Mouse (Mus musculus): Measurements from ENCODE around the gene Lif. TPM values are rescaled to one million over a fixed set of nuclear protein-coding genes. Genes with fewer than 3 reads are reported as not detected.

Lif gene
- total and polyA plus RNA-seq, 3 experiments: 0.27 to 0.31 TPM; not detected in 1

DNA sequence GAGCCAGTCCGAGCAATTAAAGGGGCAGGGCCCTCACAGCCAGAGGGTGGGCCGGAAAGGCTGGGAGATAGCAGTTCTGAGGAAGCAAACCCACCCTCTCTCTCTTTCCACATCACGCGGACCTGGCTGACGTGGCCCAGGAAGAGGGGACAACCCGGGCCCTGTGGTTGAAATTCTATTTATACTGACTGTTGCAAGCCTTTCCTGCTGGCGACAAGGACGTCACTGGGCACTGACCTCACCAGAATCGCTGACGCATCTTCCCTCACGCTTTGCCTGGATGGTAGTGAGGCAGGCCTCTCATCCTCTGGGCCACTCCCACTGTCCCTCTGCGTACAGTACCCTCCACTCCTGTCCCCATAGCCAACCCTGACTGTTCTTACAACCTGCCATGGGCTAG lies 24.7 kb upstream of the Lif start:
- H3K79me2 ChIP-seq (ENCODE audit: control insufficient read depth, insufficient read depth, low read length, poor library complexity): peaks cover 13% of the 10 kb centered on the region
- no peak for TF ChIP-seq MXI1 (IDR thresholded peaks at IDR 0.05; ENCODE audit: low read depth, low read length)
- TF ChIP-seq CHD2 (IDR thresholded peaks at IDR 0.05; ENCODE audit: low read length): no peak
- no peak for DNase-seq (ENCODE audit: low read depth, low spot score)
- no peaks in the 10 kb centered on the region for H3K9me3 ChIP-seq (replicated peaks; ENCODE audit: insufficient read depth, low read length)
- peaks cover 0 to 15% of the 10 kb centered on the region in 2 experiments; a peak in 2 of 4 replicates for H3K4me1 ChIP-seq (ENCODE audit: control insufficient read depth in 1 of 2, insufficient read depth in 2 of 2, low read length in 2 of 2)
- H3K36me3 ChIP-seq (ENCODE audit: control insufficient read depth in 1 of 2, insufficient read depth in 2 of 2, low read length in 2 of 2): peaks cover 0 to 6% of the 10 kb centered on the region in 2 experiments; a peak in 1 of 4 replicates
- no peaks in the 10 kb centered on the region for H3K27me3 ChIP-seq (ENCODE audit: control insufficient read depth in 1 of 2, insufficient read depth in 2 of 2, low read length in 2 of 2)
- H3K4me3 ChIP-seq (ENCODE audit: control insufficient read depth in 1 of 2, insufficient read depth in 1 of 2, low read depth in 2 of 2, low read length in 2 of 2): no peak overlapping the region
- no peak overlapping the region for H3K9ac ChIP-seq (ENCODE audit: control insufficient read depth, low read depth, low read length, poor library complexity, severe bottlenecking)
- H3K27ac ChIP-seq (ENCODE audit: control insufficient read depth, low read depth, low read length): no peak overlapping the region

DNA sequence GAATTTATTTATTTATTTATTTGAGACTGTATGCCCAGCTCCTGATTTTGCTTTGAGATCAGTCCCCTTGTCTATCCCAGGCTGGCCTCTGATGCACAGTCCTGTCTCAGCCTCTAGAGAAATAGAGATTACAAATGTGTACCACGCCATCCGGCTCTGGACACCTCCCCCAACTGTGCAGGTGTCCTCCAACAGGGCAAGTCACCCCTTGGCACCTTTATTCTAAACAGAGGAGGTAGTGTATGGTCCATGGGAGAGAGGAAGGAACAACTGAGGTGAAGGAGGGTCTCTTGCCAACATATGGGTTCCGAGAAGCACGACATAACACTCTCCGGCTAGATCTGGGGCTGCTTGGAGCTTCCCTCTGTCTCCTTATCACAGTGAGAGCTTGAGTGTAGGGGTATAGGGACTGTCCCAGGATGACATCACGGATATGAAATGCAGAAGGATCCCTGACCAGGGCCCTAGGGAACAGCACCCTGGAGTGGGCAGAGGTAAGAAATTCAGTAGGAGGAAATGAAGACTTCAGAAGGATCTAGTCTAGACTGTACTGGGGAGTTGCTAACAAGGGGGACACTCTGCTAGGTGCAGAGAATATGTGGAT lies 22.2 kb upstream of the Lif start:
- H3K27ac ChIP-seq (ENCODE audit: control insufficient read depth, low read depth, low read length): peak overlapping the region; percentile 95
- H3K36me3 ChIP-seq (ENCODE audit: control insufficient read depth in 1 of 2, insufficient read depth in 2 of 2, low read length in 2 of 2): peaks cover 0 to 6% of the 10 kb centered on the region in 2 experiments; a peak in 1 of 4 replicates
- TF ChIP-seq MAZ (IDR thresholded peaks at IDR 0.05; ENCODE audit: low read depth, low read length): peak; percentile 28; the same call in 1 of the 2 replicates
- no peak for TF ChIP-seq ZKSCAN1 (IDR thresholded peaks at IDR 0.05; ENCODE audit: low read depth, low read length)
- TF ChIP-seq MAX (IDR thresholded peaks at IDR 0.05; ENCODE audit: low read length): peak; percentile 30
- no peak for TF ChIP-seq USF1 (IDR thresholded peaks at IDR 0.05; ENCODE audit: low read depth, low read length)
- TF ChIP-seq GABPA (IDR thresholded peaks at IDR 0.05; ENCODE audit: low read depth, low read length): no peak
- no peak for TF ChIP-seq MXI1 (IDR thresholded peaks at IDR 0.05; ENCODE audit: low read depth, low read length)
- TF ChIP-seq ZMIZ1 (IDR thresholded peaks at IDR 0.05; ENCODE audit: low read depth, low read length): no peak
- peak; percentile 18; the same call in 1 of the 2 replicates for TF ChIP-seq MYC (IDR thresholded peaks at IDR 0.05; ENCODE audit: low read depth, low read length)
- 0 out of 2 replicates have a peak, but pooled peaks have one; percentile 16 for TF ChIP-seq TCF12 (IDR thresholded peaks at IDR 0.05; ENCODE audit: low read depth, low read length)
- peaks cover 24% of the 10 kb centered on the region for H3K79me2 ChIP-seq (ENCODE audit: control insufficient read depth, insufficient read depth, low read length, poor library complexity)
- H3K4me3 ChIP-seq (ENCODE audit: control insufficient read depth in 1 of 2, insufficient read depth in 1 of 2, low read depth in 2 of 2, low read length in 2 of 2): peak overlapping the region; percentile 66 to 97
- peak; percentile 75 for DNase-seq (ENCODE audit: low read depth, low spot score)
- peaks cover 0 to 22% of the 10 kb centered on the region in 2 experiments; a peak in 2 of 4 replicates for H3K4me1 ChIP-seq (ENCODE audit: control insufficient read depth in 1 of 2, insufficient read depth in 2 of 2, low read length in 2 of 2)
- no peaks in the 10 kb centered on the region for H3K27me3 ChIP-seq (ENCODE audit: control insufficient read depth in 1 of 2, insufficient read depth in 2 of 2, low read length in 2 of 2)
- H3K9me3 ChIP-seq (replicated peaks; ENCODE audit: insufficient read depth, low read length): no peaks in the 10 kb centered on the region
- H3K9ac ChIP-seq (ENCODE audit: control insufficient read depth, low read depth, low read length, poor library complexity, severe bottlenecking): peak overlapping the region; percentile 91

DNA sequence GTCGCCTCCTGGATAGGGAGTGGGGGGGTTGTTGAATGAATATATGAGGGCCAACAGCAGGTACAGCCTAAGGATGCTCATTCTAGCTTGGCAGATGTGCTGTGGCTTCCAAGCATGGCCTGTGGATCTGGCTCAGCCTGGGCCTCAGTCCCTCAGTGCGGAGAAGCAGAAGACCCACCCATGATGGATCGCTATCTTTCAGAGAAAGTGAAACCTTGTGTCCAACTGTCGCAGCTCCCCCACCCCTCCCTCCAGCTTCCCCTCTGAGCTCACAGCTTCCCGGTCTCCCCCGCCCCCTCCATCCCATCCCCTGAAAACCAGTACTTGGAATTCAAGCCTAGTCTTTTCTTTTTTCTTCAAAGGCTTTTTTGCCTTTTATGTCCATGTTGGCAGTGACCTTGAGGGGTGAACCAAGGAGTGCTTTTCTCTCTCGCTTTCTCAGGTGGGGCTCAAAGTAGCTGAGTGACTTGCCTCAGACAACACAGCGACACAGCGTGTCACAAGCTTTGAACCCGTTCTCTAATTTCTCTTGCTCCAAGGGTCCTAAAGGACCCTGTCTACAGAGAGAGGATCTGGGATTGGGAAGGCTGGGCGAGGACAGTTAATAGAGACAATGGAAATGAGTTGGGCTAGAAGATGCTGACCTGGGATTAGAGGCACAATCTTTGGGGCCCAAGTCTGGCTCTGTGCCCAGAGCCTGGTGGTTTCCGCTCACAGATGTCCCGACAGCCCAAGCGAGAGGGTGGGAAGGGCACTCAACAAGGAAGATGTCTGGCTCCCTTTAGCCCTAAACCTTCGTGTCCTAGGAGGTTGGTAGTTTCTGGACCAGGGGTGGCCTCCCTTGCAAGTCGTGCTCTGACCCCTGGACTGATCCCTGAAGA lies 21.5 kb upstream of the Lif start, which contains the start of gene Osm:
Osm (plus strand) TSS at position 756 of the 881 bp plus-strand sequence.
- no peaks in the 10 kb centered on the region for H3K9me3 ChIP-seq (replicated peaks; ENCODE audit: insufficient read depth, low read length)
- H3K4me3 ChIP-seq (ENCODE audit: control insufficient read depth in 1 of 2, insufficient read depth in 1 of 2, low read depth in 2 of 2, low read length in 2 of 2): peak within 1 kb of the TSS; percentile 82 to 97
- H3K36me3 ChIP-seq (ENCODE audit: control insufficient read depth in 1 of 2, insufficient read depth in 2 of 2, low read length in 2 of 2): peaks cover 0 to 6% of the 10 kb centered on the region in 2 experiments; a peak in 2 of 4 replicates
- H3K79me2 ChIP-seq (ENCODE audit: control insufficient read depth, insufficient read depth, low read length, poor library complexity): peaks cover 24% of the 10 kb centered on the region
- DNase-seq (ENCODE audit: low read depth, low spot score): peak; percentile 97
- H3K27ac ChIP-seq (ENCODE audit: control insufficient read depth, low read depth, low read length): peak within 1 kb of the TSS; percentile 95
- no peaks in the 10 kb centered on the region for H3K27me3 ChIP-seq (ENCODE audit: control insufficient read depth in 1 of 2, insufficient read depth in 2 of 2, low read length in 2 of 2)
- H3K9ac ChIP-seq (ENCODE audit: control insufficient read depth, low read depth, low read length, poor library complexity, severe bottlenecking): peak within 1 kb of the TSS; percentile 91
- peaks cover 0 to 22% of the 10 kb centered on the region in 2 experiments; a peak in 2 of 4 replicates for H3K4me1 ChIP-seq (ENCODE audit: control insufficient read depth in 1 of 2, insufficient read depth in 2 of 2, low read length in 2 of 2)
- TF ChIP-seq UBTF (IDR thresholded peaks at IDR 0.05; ENCODE audit: borderline replicate concordance, insufficient read depth, low read depth, low read length) (0 out of 2 replicates have a peak, but pooled peaks have one; percentile 31), MAZ (IDR thresholded peaks at IDR 0.05; ENCODE audit: low read depth, low read length) (0 out of 2 replicates have a peak, but pooled peaks have one; percentile 33), TCF12 (IDR thresholded peaks at IDR 0.05; ENCODE audit: low read depth, low read length) (peak; percentile 64; the same call in 1 of the 2 replicates), USF2 (IDR thresholded peaks at IDR 0.05; ENCODE audit: borderline replicate concordance in 1 of 2, insufficient read depth in 1 of 2, low read depth in 1 of 2, low read length in 2 of 2) (no peak), HCFC1 (IDR thresholded peaks at IDR 0.05; ENCODE audit: low read depth, low read length) (peak; percentile 75), MAX (IDR thresholded peaks at IDR 0.05; ENCODE audit: low read length) (peak; percentile 50; the same call in 1 of the 2 replicates), GATA1 (IDR thresholded peaks at IDR 0.05; ENCODE audit: low read depth, low read length) (peak; percentile 61; the same call in 1 of the 2 replicates), POLR2AphosphoS2 (IDR thresholded peaks at IDR 0.05; ENCODE audit: low read length) (peak; percentile 44; the same call in 1 of the 2 replicates), POLR2AphosphoS5 (IDR thresholded peaks at IDR 0.05; ENCODE audit: borderline replicate concordance, low read depth, low read length) (no peak), EP300 (IDR thresholded peaks at IDR 0.05; ENCODE audit: low read depth in 1 of 2, low read length in 2 of 2) (peak; percentile 70), RCOR1 (IDR thresholded peaks at IDR 0.05; ENCODE audit: low read depth, low read length) (peak; percentile 82), ZMIZ1 (IDR thresholded peaks at IDR 0.05; ENCODE audit: low read depth, low read length) (peak; percentile 75), MYB (IDR thresholded peaks at IDR 0.05; ENCODE audit: low read depth, low read length) (peak; percentile 58), ETS1 (IDR thresholded peaks at IDR 0.05; ENCODE audit: low read depth, low read length) (peak; percentile 77)

Measured in MEL (cell line).